Mouse (Mus musculus) retina, embryonic 14.5 days (tissue): ENCODE results near the gene Bend6.
"Not testable (repeated sequence)": the region's sequence is repeated elsewhere in the genome, so short reads cannot be mapped to it uniquely, and the experiment has no call there.

Experiments used
- DNase-seq: peaks from one replicate; pipeline ENCODE4 v3.0.0-alpha.2; 2015; ENCODE audit warnings: low spot score

Gene Bend6

GRCm38 (mm10) chr1:33906927-33907326 is 689 bp downstream of the Bend6 start:
- DNase-seq = peak; percentile 52

- no peak for DNase-seq
These were observed 1.4 kb downstream of the Bend6 start for GRCm38 (mm10) chr1:33906216-33906615.

GRCm38 (mm10) chr1:33903587-33903986 is 4.0 kb downstream of the Bend6 start:
- DNase-seq = peak; percentile 32

- DNase-seq = no peak
These were observed 7.4 kb downstream of the Bend6 start for GRCm38 (mm10) chr1:33900175-33900574.

GRCm38 (mm10) chr1:33898373-33898772 is 9.2 kb downstream of the Bend6 start:
- DNase-seq = no peak

- DNase-seq = no peak
These were observed 10.2 kb downstream of the Bend6 start for GRCm38 (mm10) chr1:33897426-33897825.

- DNase-seq = no peak
These were observed 10.9 kb downstream of the Bend6 start for GRCm38 (mm10) chr1:33896666-33897065.

- no peak for DNase-seq
These were observed 11.5 kb downstream of the Bend6 start for GRCm38 (mm10) chr1:33896116-33896515.

GRCm38 (mm10) chr1:33892784-33893183 is 14.8 kb downstream of the Bend6 start:
- DNase-seq = peak; percentile 69

GRCm38 (mm10) chr1:33883102-33883839 is 24.3 kb downstream of the Bend6 start:
- DNase-seq = no peak

GRCm38 (mm10) chr1:33878170-33878569 is 29.4 kb downstream of the Bend6 start:
- no peak for DNase-seq

GRCm38 (mm10) chr1:33876416-33876815 is 31.2 kb downstream of the Bend6 start:
- no peak for DNase-seq

- DNase-seq = peak; percentile 46
These were observed 31.9 kb downstream of the Bend6 start for GRCm38 (mm10) chr1:33875691-33876090.

GRCm38 (mm10) chr1:33873561-33873960 is 34.1 kb downstream of the Bend6 start:
- no peak for DNase-seq

- no peak for DNase-seq
These were observed 38.2 kb downstream of the Bend6 start for GRCm38 (mm10) chr1:33869437-33869836.

GRCm38 (mm10) chr1:33869031-33869430 is 38.6 kb downstream of the Bend6 start:
- no peak for DNase-seq

- DNase-seq = no peak
These were observed 60.8 kb downstream of the Bend6 start for GRCm38 (mm10) chr1:33846807-33847206.

- DNase-seq = no peak
These were observed 63.8 kb downstream of the Bend6 start for GRCm38 (mm10) chr1:33843823-33844222.

- not testable (repeated sequence) for DNase-seq
These were observed 68.7 kb downstream of the Bend6 start for GRCm38 (mm10) chr1:33838952-33839351.

GRCm38 (mm10) chr1:33830586-33830985 is 77.0 kb downstream of the Bend6 start:
- DNase-seq = no peak

GRCm38 (mm10) chr1:33817931-33818330 is 89.7 kb downstream of the Bend6 start:
- no peak for DNase-seq

- peak; percentile 94 for DNase-seq
These were observed 93.5 kb downstream of the Bend6 start, which contains the start of gene Zfp451 for GRCm38 (mm10) chr1:33813868-33814794. TSS of gene Zfp451 (minus strand) at chr1:33814595.

GRCm38 (mm10) chr1:33813495-33813867 is 94.1 kb downstream of the Bend6 start:
- DNase-seq = no peak
